Mouse (Mus musculus): ENCODE data around the gene Fndc5.

The Fndc5 gene

GRCm38 (mm10) chr4:129124652-129125146 is 12.1 kb upstream of the Fndc5 start:
- DNase-seq (ENCODE audit: low spot score) = peak; percentile 61

DNA sequence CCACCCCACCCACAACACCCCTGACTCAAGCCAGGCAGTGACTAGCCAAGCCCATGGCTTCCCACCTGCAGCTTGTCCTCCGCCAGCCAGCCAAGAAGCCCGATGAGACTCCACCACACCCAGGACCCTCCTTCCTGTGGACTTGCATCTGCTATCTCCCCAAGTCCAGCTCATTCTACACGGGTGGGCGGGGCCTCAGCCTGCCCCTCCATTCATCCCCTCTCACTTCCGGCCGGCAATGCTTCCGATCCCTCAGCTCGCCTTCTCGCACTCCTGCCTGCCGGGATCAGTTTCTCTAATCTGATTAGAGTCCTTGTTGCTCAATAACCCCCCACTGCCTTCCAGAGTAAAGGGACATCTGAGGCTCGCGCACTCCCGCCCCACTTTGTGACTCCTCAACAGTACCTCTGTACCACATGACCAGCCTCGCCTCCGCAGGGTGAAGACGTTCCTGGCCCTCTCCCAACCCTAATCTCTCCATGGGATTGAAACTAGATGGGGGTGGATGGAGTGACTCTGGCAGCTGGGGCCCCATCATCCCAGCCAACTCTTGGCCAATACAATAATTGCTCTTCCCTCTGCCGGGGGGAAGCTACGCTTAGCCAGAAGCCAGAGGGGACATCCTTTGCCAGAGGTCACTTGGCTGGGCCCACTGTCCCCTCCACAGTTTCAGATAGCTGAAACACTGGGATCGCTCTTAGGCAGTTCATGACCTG is 10.9 kb upstream of the Fndc5 start:
- DNase-seq (ENCODE audit: low spot score) = peak; percentile 66

DNA sequence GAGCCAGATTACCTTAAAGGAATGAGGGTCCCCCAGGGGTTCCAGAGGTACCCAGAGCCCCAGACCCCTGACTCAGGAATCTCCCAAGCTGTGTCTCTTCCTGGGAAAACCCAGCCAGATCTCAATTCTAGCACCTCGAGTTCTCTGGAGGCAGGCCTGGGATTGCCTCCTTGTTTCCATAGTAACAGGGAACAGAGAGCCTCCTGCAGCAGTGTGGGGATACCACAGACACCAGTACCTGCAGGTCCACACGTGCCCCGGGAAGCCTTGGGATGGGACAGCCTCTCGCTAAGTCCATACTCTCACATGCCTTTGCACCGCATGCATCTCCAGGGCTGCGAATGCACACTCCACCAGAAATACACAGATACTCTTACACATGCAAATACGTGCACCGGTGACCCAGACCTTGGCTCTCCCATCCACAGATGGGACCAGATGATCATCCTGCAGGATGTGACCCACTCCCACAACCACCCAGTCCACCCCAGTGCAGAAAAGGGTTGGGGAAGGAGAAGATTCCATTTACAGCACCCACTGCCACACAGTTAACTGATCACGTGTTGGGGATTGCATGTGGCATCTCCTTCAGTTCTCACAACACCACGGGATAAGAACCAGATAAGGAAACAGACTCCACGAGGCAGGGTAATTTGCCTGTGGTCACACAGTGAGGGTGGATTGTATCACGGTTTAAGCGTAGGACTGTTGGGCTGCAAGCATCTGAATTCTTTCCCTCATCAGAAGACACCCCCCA is 8.0 kb upstream of the Fndc5 start:
- no peak for DNase-seq (ENCODE audit: low spot score)

GRCm38 (mm10) chr4:129129387-129129786 is 7.4 kb upstream of the Fndc5 start:
- no peak for DNase-seq (ENCODE audit: low spot score)

DNA sequence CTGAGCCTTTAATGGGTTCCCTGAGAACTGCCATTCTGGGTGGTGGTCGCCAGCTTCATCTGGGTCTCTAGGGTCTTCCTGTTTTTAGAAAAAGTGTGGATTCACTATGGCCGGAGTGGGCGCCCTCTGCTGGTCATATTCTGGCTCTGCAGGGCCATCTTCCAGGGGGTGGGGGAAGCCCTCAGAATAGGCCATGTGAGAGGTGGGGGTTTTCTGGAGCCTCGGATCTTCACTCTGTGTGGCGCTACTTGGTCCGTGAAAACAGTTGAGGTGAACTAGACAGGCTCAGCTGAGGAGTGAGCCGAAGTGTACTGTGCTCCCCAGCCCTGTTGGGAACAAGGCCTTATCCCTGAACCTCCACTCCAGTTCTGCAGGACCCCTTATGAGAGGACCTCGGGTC is 6.7 kb upstream of the Fndc5 start:
- DNase-seq (ENCODE audit: low spot score) = no peak

DNA sequence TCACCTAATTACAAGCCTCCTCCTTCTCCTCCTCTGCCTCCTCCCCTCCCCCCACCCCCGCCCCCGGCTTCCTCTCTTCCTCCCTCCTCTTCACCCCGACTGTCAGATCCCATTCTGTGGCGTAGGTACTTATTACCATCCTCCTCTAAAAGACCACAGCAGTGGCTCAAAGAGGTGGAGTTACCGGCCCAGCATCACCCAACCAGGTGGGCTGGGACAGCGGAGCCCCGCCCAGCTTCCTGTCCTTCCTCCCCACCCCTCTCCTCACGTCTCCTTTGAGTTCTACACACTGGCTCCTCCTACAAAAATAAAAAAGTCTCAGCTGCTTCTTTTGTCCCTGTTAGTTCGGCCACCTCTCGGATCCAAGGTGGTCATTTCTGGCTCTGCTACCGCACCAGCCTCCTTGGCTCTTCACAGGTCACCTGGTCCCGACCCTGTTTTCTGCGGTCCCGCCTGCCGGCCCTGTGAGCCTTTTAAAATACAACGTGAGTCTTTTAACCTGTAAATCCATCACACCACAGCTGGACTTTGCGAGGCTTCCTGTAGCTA is 6.0 kb upstream of the Fndc5 start:
- DNase-seq (ENCODE audit: low spot score) = no peak

- peak; percentile 90 for DNase-seq (ENCODE audit: low spot score)
Observed at GRCm38 (mm10) chr4:129134799-129135585, 1.8 kb upstream of the Fndc5 start.

- DNase-seq (ENCODE audit: low spot score) = no peak
Observed at GRCm38 (mm10) chr4:129135637-129136036, 1.2 kb upstream of the Fndc5 start.

DNA sequence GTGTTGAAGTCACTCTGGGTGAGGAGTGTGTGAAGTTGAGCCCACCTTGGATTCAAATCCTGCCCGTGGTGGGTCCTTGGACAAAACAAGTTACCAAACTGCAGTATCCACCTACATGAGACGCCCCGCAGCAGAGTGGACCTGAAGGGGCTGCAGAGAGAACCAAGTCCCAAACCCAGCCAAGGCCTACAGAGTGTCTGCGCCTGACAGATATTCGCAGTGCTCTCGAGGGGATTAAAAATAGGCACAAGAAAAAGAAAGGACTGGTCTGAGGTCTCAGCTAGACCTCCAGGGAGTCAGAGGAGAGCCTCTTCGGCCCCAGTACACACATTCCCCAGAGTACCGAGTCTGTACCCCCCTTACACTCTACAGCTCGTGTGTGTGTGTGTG is 615 bp upstream of the Fndc5 start:
- no peak for DNase-seq (ENCODE audit: low spot score)

- no peak for DNase-seq (ENCODE audit: low spot score)
Observed at GRCm38 (mm10) chr4:129137392-129138321, 858 bp downstream of the Fndc5 start.

- DNase-seq (ENCODE audit: low spot score) = no peak
Observed at GRCm38 (mm10) chr4:129139642-129140041, 2.8 kb downstream of the Fndc5 start.

- no peak for DNase-seq (ENCODE audit: low spot score)
Observed at GRCm38 (mm10) chr4:129140808-129141207, 4.0 kb downstream of the Fndc5 start.

GRCm38 (mm10) chr4:129141560-129142438 is 5.0 kb downstream of the Fndc5 start:
- DNase-seq (ENCODE audit: low spot score) = no peak

DNA sequence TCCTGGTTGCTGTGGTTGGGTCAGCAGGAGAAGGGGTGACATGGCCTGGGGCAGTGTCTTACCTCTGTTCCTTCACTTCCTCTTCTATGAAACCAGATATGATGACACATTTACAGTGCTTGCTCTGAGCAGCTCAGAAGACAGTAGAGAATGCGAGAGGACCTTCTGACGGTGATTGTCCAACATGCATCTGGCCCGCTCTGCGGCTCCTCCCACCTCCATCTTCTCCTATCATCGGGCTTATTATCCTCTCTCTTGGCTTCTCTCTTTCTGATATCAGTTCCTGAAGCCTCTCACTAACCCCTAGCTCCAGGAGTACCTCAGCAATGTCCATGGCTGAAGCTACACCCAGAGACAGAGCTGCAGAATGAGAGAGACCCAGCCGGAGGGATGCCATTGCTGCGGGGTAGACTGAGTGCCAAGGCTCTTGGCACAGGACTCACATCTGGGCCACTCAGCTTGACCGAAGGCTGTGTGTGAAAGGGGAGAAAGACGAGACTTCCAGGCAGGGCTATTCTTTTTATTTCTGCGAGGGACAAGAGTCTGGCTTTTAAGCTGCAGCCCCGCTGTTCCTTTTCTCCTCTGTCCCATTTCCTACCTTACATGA is 5.7 kb downstream of the Fndc5 start:
- no peak for DNase-seq (ENCODE audit: low spot score)

DNA sequence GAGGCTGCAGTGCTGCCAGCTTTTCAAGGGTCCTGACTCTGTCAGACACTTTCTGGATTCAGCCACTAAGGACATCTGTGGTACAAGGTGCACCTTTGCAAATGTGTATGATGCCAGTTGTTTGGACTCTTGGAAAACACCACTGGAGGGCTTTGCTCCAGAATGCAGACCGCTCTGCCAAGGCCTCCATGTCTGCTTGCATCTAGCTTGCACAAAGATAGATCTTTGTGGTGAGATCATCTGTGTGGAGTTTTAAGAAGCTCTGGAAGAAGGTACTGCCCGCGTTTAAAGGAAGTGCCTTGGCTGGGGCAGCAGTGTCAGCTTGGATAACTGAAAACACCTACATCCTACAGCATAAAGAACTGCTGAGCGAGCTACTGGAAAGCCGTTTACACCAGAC is 6.7 kb downstream of the Fndc5 start:
- DNase-seq (ENCODE audit: low spot score) = no peak

DNA sequence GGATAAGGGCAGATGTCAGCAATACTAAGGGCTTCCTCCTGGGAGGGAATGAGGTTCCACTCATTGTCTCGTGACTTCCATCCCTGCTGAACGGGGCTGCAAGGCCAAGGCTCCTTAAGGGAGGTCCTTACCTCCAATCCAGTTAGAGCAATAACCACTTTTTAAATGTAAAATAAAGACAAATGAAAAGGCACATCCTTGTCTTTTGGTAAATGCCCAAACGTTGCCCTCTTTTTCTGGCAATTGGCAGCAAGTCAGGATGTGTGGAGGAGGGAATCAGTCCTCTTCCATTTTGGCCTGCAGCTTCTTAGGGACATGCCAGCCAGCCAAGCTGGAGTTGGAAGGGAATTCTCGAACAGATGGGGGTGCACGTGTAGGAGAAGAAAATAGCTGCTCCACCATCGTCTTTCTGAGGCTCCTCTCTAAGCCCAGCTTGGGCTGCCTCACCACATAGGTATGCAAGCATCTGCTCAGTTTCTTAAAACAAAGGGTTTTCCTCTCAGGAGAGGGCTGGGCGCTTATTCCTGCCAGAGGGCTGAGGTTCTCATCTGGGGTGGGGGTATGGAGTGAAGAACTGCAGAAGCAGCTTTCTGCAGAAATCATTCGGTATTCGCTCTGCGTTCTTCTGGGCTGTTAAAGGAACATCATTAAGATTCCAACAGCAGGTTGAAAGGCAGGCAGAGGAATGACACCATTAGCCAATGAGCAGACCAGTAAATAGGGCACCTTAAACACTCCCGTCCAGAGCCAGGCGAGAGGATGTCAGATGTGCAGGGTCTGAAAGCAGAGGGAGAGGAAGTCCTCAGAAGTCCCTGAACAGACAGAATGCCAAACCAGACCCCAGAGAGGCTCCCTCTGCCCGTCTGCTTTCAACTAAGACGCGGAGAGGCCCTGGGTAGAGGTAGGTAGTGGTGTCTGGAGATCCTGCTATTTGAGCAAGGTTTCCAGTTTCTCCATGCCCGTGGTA is 7.9 kb downstream of the Fndc5 start:
- peak; percentile 57 for DNase-seq (ENCODE audit: low spot score)

DNA sequence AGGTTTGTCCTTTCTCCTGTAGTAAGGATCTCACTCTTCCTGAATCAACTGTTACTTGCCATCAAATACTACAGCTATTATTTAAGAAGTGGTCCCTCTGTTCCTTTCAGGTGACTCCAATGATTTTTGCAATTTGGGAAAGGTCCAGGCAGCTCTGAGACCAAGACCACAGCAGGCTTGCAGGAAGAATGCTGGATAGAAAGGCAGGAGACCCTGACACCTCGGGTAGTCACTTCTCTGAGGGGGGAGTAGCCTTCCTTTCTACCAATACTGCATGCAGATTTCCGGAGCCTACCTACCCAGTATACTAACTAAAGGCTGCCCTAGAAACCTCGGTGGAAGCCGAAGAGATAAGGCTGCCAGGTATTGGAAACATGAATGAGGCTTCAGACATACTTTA is 8.6 kb downstream of the Fndc5 start:
- no peak for DNase-seq (ENCODE audit: low spot score)

DNA sequence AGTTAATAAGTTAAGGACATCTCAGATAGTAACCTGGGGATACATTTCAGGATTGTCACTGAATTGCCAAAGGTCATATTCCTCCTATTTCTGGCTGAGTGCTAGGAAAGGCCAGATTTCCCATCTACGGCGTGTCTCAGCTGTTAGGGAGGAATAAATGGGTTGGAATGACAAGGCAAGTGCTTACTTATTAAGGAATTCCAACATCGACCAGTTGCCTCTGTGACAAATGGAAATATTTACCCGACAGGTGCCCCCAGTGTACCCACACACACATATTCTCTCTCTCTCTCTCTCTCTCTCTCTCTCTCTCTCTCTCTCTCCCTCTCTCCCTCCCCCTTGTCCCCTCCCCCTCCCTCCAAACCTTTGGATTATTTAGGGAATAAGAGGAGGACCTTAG is 9.1 kb downstream of the Fndc5 start:
- DNase-seq (ENCODE audit: low spot score) = no peak

GRCm38 (mm10) chr4:129146392-129146791 is 9.6 kb downstream of the Fndc5 start:
- no peak for DNase-seq (ENCODE audit: low spot score)

Data from testis, postnatal 10 days (tissue).